Mouse (Mus musculus) common myeloid progenitor, adult 5-6 weeks (primary cell): ENCODE measurements around the gene Limk2. TPM values are rescaled to one million over a fixed set of nuclear protein-coding genes. Genes with fewer than 3 reads are reported as not detected.

Source experiments
- ATAC-seq: replicated peaks from 2 replicates; pipeline ENCODE4 v1.8.0; 2016; ENCODE audit warnings: low read depth, mild to moderate bottlenecking, moderate TSS enrichment, inconsistent platforms; ENCODE audit not compliant: poor library complexity, severe bottlenecking
- total RNA-seq: library from RNA; stranded (forward); fragments of 200-1000, 187-1606 nt; gene quantifications from 2 replicates; pipeline ENCODE4 v1.2.3, GENCODE M21; 2017

The Limk2 gene
- total RNA-seq, 1 experiment from 2014 or later: 13.8 TPM

GRCm38 (mm10) chr11:3337173-3337955 lies 71.6 kb downstream of the Limk2 start:
- ATAC-seq: no peak

GRCm38 (mm10) chr11:3336602-3337001 lies 72.4 kb downstream of the Limk2 start:
- no peak for ATAC-seq

- peak; percentile 81 for ATAC-seq
These were observed 73.3 kb downstream of the Limk2 start for GRCm38 (mm10) chr11:3335651-3336216.

- no peak for ATAC-seq
These were observed 74.2 kb downstream of the Limk2 start for GRCm38 (mm10) chr11:3334711-3335316.

GRCm38 (mm10) chr11:3334141-3334710 lies 74.8 kb downstream of the Limk2 start:
- no peak for ATAC-seq

- no peak for ATAC-seq
These were observed 75.8 kb downstream of the Limk2 start for GRCm38 (mm10) chr11:3333111-3333695.

GRCm38 (mm10) chr11:3331756-3332642 lies 77.0 kb downstream of the Limk2 start:
- ATAC-seq: peak; percentile 64

GRCm38 (mm10) chr11:3330991-3331750 lies 77.8 kb downstream of the Limk2 start:
- ATAC-seq: no peak

- ATAC-seq: peak; percentile 57
These were observed 78.4 kb downstream of the Limk2 start for GRCm38 (mm10) chr11:3330566-3330965.

- ATAC-seq: no peak
These were observed 79.0 kb downstream of the Limk2 start, which contains the start of gene Pik3ip1 for GRCm38 (mm10) chr11:3329891-3330451. Gene Pik3ip1, plus strand, starts transcription at chr11:3330401.

GRCm38 (mm10) chr11:3328806-3329775 lies 79.9 kb downstream of the Limk2 start:
- no peak for ATAC-seq

GRCm38 (mm10) chr11:3328271-3328670 lies 80.7 kb downstream of the Limk2 start:
- ATAC-seq: no peak

GRCm38 (mm10) chr11:3318286-3318685 lies 90.7 kb downstream of the Limk2 start:
- no peak for ATAC-seq

- peak; percentile 68 for ATAC-seq
These were observed 94.8 kb downstream of the Limk2 start for GRCm38 (mm10) chr11:3314148-3314547.

- peak; percentile 10; the same call in 1 of the 2 replicates for ATAC-seq
These were observed 95.7 kb downstream of the Limk2 start for GRCm38 (mm10) chr11:3313294-3313693.

GRCm38 (mm10) chr11:3311586-3312347 lies 97.2 kb downstream of the Limk2 start:
- no peak for ATAC-seq
